11 mouse cellular contexts compared by ENCODE assay signal in genomic region chr15:77903176-77903575, GRCm38 (mm10). TPM values are rescaled to one million over a fixed set of nuclear protein-coding genes. Genes with fewer than 3 reads are reported as not detected.
DNase-seq lines count a peak whose midpoint lies in the region; ATAC-seq lines count a peak whose summit lies in the region.
"Had no signal": no experiment of that assay in that cellular context is flagged by ENCODE, and none has a peak within 500 bp of the region (broad histone marks: within the 10 kb centered on the region; RNA-seq: fewer than 3 reads in every experiment).

No protein-coding gene starts in this region.

- no peak overlapping the region for H3K4me3 ChIP-seq in intestine, embryonic 16.5 days (ENCODE audit: low read length)
- H3K4me3 ChIP-seq in intestine, embryonic 15.5 days (replicated peaks), result no peak overlapping the region
- H3K4me3 ChIP-seq in embryonic facial prominence, embryonic 13.5 days, result no peak overlapping the region
- H3K4me3 ChIP-seq in kidney, embryonic 14.5 days (ENCODE audit: low read length), result no peak overlapping the region

- peak overlapping the region; percentile 19; the same call in 1 of the 2 replicates for H3K27ac ChIP-seq in intestine, embryonic 16.5 days (ENCODE audit: low read length)
- H3K27ac ChIP-seq in intestine, embryonic 15.5 days, result no peak overlapping the region; the same call in 1 of the 2 replicates
- H3K27ac ChIP-seq in embryonic facial prominence, embryonic 13.5 days, result peak overlapping the region; percentile 17; the same call in 1 of the 2 replicates
- peak overlapping the region; percentile 44; the same call in 1 of the 2 replicates for H3K27ac ChIP-seq in kidney, embryonic 14.5 days (ENCODE audit: low read depth, low read length)

- H3K4me1 ChIP-seq in intestine, embryonic 16.5 days (ENCODE audit: control insufficient read depth, insufficient read depth, low read length), result peaks cover 30% of the 10 kb centered on the region
- H3K4me1 ChIP-seq in intestine, embryonic 15.5 days (replicated peaks), result peaks cover 20% of the 10 kb centered on the region
- peaks cover 32% of the 10 kb centered on the region for H3K4me1 ChIP-seq in embryonic facial prominence, embryonic 13.5 days
- peaks cover 32% of the 10 kb centered on the region for H3K4me1 ChIP-seq in kidney, embryonic 14.5 days (ENCODE audit: control insufficient read depth, insufficient read depth, low read length)

- 55% methylated on average over 5 of the region's 5 CpGs for WGBS in intestine, embryonic 16.5 days
- WGBS in intestine, embryonic 15.5 days, result 56% methylated on average over 5 of the region's 5 CpGs
- WGBS in embryonic facial prominence, embryonic 13.5 days, result 45% methylated on average over 5 of the region's 5 CpGs
- 28% methylated on average over 5 of the region's 5 CpGs for WGBS in kidney, embryonic 14.5 days

- H3K9ac ChIP-seq in intestine, embryonic 16.5 days (ENCODE audit: low read depth, low read length), result no peak overlapping the region
- H3K9ac ChIP-seq in intestine, embryonic 15.5 days, result no peak overlapping the region
- H3K9ac ChIP-seq in embryonic facial prominence, embryonic 13.5 days, result no peak overlapping the region
- no peak overlapping the region for H3K9ac ChIP-seq in kidney, embryonic 14.5 days (ENCODE audit: low read depth, low read length)
- H3K9ac ChIP-seq: liver, postnatal 0 days had no signal

- H3K36me3 ChIP-seq in intestine, embryonic 16.5 days (ENCODE audit: control insufficient read depth, insufficient read depth, low read length), result no peaks in the 10 kb centered on the region
- no peaks in the 10 kb centered on the region for H3K36me3 ChIP-seq in intestine, embryonic 15.5 days
- H3K36me3 ChIP-seq in embryonic facial prominence, embryonic 13.5 days, result no peaks in the 10 kb centered on the region
- H3K36me3 ChIP-seq in kidney, embryonic 14.5 days (ENCODE audit: control insufficient read depth, insufficient read depth, low read length), result no peaks in the 10 kb centered on the region

- H3K9me3 ChIP-seq in intestine, embryonic 16.5 days (ENCODE audit: control insufficient read depth, low read length), result no peaks in the 10 kb centered on the region
- H3K9me3 ChIP-seq in intestine, embryonic 15.5 days, result no peaks in the 10 kb centered on the region
- no peaks in the 10 kb centered on the region for H3K9me3 ChIP-seq in embryonic facial prominence, embryonic 13.5 days
- H3K9me3 ChIP-seq in kidney, embryonic 14.5 days (ENCODE audit: control insufficient read depth, low read length), result no peaks in the 10 kb centered on the region

- intact Hi-C loops in left cerebral cortex, postnatal 4 days (cut with DNase I), result loop anchor here (5.0 kb wide), 1 partner anchor 501 kb away; no protein-coding TSS in a partner anchor

- H3K27me3 ChIP-seq in intestine, embryonic 16.5 days (replicated peaks; ENCODE audit: control insufficient read depth, insufficient read depth, low read length), result no peaks in the 10 kb centered on the region
- no peaks in the 10 kb centered on the region for H3K27me3 ChIP-seq in intestine, embryonic 15.5 days (replicated peaks)
- H3K27me3 ChIP-seq in embryonic facial prominence, embryonic 13.5 days, result no peaks in the 10 kb centered on the region
- no peaks in the 10 kb centered on the region for H3K27me3 ChIP-seq in kidney, embryonic 14.5 days (ENCODE audit: control insufficient read depth, insufficient read depth, low read length)

- no peak overlapping the region for H3K4me2 ChIP-seq in intestine, embryonic 16.5 days (ENCODE audit: low read depth, low read length)
- H3K4me2 ChIP-seq in intestine, embryonic 15.5 days (replicated peaks), result no peak overlapping the region
- H3K4me2 ChIP-seq in embryonic facial prominence, embryonic 13.5 days, result no peak overlapping the region
- H3K4me2 ChIP-seq in kidney, embryonic 14.5 days (replicated peaks; ENCODE audit: low read depth, low read length), result no peak overlapping the region

- DNase-seq in lung, postnatal 4 days, result peak; percentile 53 to 64
- no peak for DNase-seq in left cerebral cortex, postnatal 4 days
- DNase-seq in left cerebral cortex, adult 9 months (ENCODE audit: low spot score in 2 of 2), result no peak
- DNase-seq in ovary, postnatal 36 days (ENCODE audit: low spot score), result no peak
- DNase-seq: cerebellum, postnatal 10 days; liver, postnatal 0 days; right cerebral cortex, postnatal 4 days had no signal

- no peak for ATAC-seq in intestine, embryonic 16.5 days
- ATAC-seq in intestine, embryonic 15.5 days, result no peak
- ATAC-seq in embryonic facial prominence, embryonic 13.5 days (ENCODE audit: insufficient number of reproducible peaks, insufficient read depth, low FRiP score, low TSS enrichment, low read depth), result no peak
- ATAC-seq in kidney, embryonic 14.5 days (ENCODE audit: low FRiP score, low TSS enrichment), result no peak; the same call in 1 of the 2 replicates
- ATAC-seq: liver, postnatal 0 days had no signal

RNA-seq across cellular contexts. Expression of gene Txn2, which starts 25.6 kb away (rescaled TPM):
- 357 and 388 TPM in 2 replicates for polyA plus RNA-seq in intestine, embryonic 16.5 days (2015; fragmentation: Nextera tagmentation; extraction: Ambion mirVana)
- 314 and 350 TPM in 2 replicates for polyA plus RNA-seq in intestine, embryonic 15.5 days (2015; fragmentation: Nextera tagmentation; extraction: Ambion mirVana)
- 236 and 244 TPM in 2 replicates for polyA plus RNA-seq in embryonic facial prominence, embryonic 13.5 days (2015; fragmentation: Nextera tagmentation; extraction: Ambion mirVana)
- 269 and 294 TPM in 2 replicates for polyA plus RNA-seq in kidney, embryonic 14.5 days (2014; fragmentation: Nextera tagmentation; extraction: Ambion mirVana)
- 10 to 100 TPM; 91.0 to 92.4 TPM for total RNA-seq in left cerebral cortex, postnatal 4 days (2021)

RNA-seq across cellular contexts. Expression of gene Foxred2, which starts 53.3 kb away (rescaled TPM):
- 1.8 and 2.0 TPM in 2 replicates for polyA plus RNA-seq in intestine, embryonic 16.5 days (2015; fragmentation: Nextera tagmentation; extraction: Ambion mirVana)
- polyA plus RNA-seq in intestine, embryonic 15.5 days (2015; fragmentation: Nextera tagmentation; extraction: Ambion mirVana), result 2.5 and 2.6 TPM in 2 replicates
- polyA plus RNA-seq in embryonic facial prominence, embryonic 13.5 days (2015; fragmentation: Nextera tagmentation; extraction: Ambion mirVana), result 7.7 and 7.9 TPM in 2 replicates
- polyA plus RNA-seq in kidney, embryonic 14.5 days (2014; fragmentation: Nextera tagmentation; extraction: Ambion mirVana), result 4.2 and 6.2 TPM in 2 replicates
- 10 to 100 TPM; 19.1 to 20.3 TPM for total RNA-seq in left cerebral cortex, postnatal 4 days (2021)

Comparison
In these comparisons a context has a peak if more than half of its experiments do, and no peak if none do; other contexts are left out.
1. DNase-seq: peak in lung, postnatal 4 days (2 of 2); none in left cerebral cortex, postnatal 4 days (single experiment), left cerebral cortex, adult 9 months (0 of 2) and ovary, postnatal 36 days (single experiment).